Mouse (Mus musculus) gastrocnemius, postnatal 14 days (tissue): ENCODE measurements around the gene Kctd11. TPM values are rescaled to one million over a fixed set of nuclear protein-coding genes. Genes with fewer than 3 reads are reported as not detected.

ENCODE experiments used
- DNase-seq: peaks from one replicate; pipeline ENCODE4 v3.0.0; 2021; ENCODE audit warnings: mixed read lengths
- intact Hi-C: fragments of 180-260 bp; cut with DNase I; formaldehyde crosslinking; loops from one replicate; pipeline ENCODE4 v1.15.1; 2025; ENCODE audit warnings: low total_unique reads
- microRNA-seq, 2 experiments: library from miRNA; unstranded; fragments of <30 nt; microRNA quantifications; one replicate each; pipeline ENCODE4 v1.2.0; 2021
- total RNA-seq, 2 experiments: library from RNA; stranded (reverse); gene quantifications; 2 replicates each; pipeline ENCODE4 v1.2.3; 2021

The Kctd11 gene
- total RNA-seq, 2 experiments from 2014 or later: 2.0 TPM

DNA sequence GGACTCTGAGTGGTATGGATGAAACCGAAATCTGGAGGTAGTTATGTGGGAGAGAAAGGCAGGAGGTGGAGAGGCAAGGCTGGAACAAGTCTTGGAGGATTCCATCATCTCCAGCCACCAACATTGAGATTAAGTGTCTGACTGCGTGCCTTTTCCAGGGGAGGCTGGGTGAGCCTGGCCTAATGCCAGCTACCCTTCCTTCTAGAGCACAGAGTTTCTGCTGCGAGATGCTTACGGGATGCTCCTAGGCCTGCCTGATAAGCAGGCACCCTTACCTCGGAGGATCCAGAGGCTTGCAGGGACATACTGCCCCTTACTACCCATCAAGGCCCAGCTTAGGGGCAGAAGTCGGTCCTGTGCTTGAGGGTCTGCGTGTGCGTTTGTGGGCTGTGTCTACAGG is 47.7 kb downstream of the Kctd11 start:
- intact Hi-C loops: no loop called here
- DNase-seq: no peak

DNA sequence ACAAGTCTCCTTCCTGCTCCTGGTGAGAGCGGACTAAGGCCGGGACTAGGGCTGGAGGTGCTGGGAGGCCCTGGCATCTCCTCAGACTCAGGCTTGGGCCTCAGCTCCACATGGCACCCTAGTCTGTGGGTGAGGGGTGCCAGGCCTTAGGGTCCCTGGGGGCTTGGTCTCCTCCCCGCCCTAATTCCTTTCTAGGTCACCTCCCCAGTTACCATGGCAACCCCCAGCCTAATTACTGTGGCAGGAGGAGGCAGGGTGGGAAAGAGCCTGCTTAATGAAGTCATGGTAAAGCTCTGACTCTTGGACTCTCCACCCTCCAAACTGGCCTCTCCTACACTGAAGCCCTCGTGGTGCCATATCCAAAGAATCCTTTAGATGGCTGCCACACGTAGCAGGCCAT is 52.4 kb downstream of the Kctd11 start:
- no peak for DNase-seq
- intact Hi-C loops: no loop called here

Small RNA genes lying within 50 kb of the gene (microRNA-seq; reads per million reads assigned to microRNA genes)
- gene Mir6924: 0 reads per million in 2 experiments

Other genes with a start within 250 kb of the Kctd11 start
- 10 to 100 TPM; 55.3 to 66.5 TPM for gene Fxr2, start 248.4 kb downstream of the Kctd11 start, total RNA-seq
- not detected for gene Sox15, start 226.1 kb downstream of the Kctd11 start, total RNA-seq
- gene Mpdu1, start 218.8 kb downstream of the Kctd11 start, total RNA-seq: 10 to 100 TPM; 11.8 to 12.1 TPM
- gene Cd68, start 215.3 kb downstream of the Kctd11 start, total RNA-seq: 1 to 10 TPM; 4.0 to 4.6 TPM
- 100 to 1,000 TPM; 141 to 170 TPM for gene Eif4a1, start 209.0 kb downstream of the Kctd11 start, total RNA-seq
- 10 to 100 TPM; 22.4 to 23.2 TPM for gene Senp3, start 199.3 kb downstream of the Kctd11 start, total RNA-seq
- 1 to 10 TPM; 1.3 to 1.8 TPM for gene Tnfsf13, start 195.6 kb downstream of the Kctd11 start, total RNA-seq
- gene Tnfsf12, start 185.6 kb downstream of the Kctd11 start, total RNA-seq: 10 to 100 TPM; 14.0 to 14.8 TPM
- 1 to 10 TPM; 2.2 to 3.0 TPM for gene Tnfsfm13, start 185.3 kb downstream of the Kctd11 start, total RNA-seq
- gene Polr2a, start 122.8 kb downstream of the Kctd11 start, total RNA-seq: 10 to 100 TPM; 36.4 to 39.1 TPM
- not detected for gene Slc35g3, start 119.4 kb downstream of the Kctd11 start, total RNA-seq
- 10 to 100 TPM; 18.2 to 21.3 TPM for gene Zbtb4, start 115.5 kb downstream of the Kctd11 start, total RNA-seq
- gene Chrnb1, start 85.5 kb downstream of the Kctd11 start, total RNA-seq: 10 to 100 TPM; 75.5 to 80.7 TPM
- 1 to 10 TPM; 6.6 to 8.0 TPM for gene Fgf11, start 79.5 kb downstream of the Kctd11 start, total RNA-seq
- gene Tmem102, start 75.8 kb downstream of the Kctd11 start, total RNA-seq: under 1 TPM; 0.16 to 0.27 TPM
- not detected for gene Gm39566, start 66.1 kb downstream of the Kctd11 start, total RNA-seq
- not detected for gene Spem2, start 62.9 kb downstream of the Kctd11 start, total RNA-seq
- gene Spem1, start 59.2 kb downstream of the Kctd11 start, total RNA-seq: not detected
- gene Nlgn2, start 43.6 kb downstream of the Kctd11 start, total RNA-seq: 1 to 10 TPM; 6.8 to 7.4 TPM
- 100 to 1,000 TPM; 104 to 108 TPM for gene Tmem256, start 42.9 kb downstream of the Kctd11 start, total RNA-seq
- gene Plscr3, start 35.0 kb downstream of the Kctd11 start, total RNA-seq: 10 to 100 TPM; 16.5 to 22.4 TPM
- under 1 TPM in 1 of 2 experiments, not detected in 1; 0.10 TPM for gene Tnk1, start 22.7 kb downstream of the Kctd11 start, total RNA-seq
- not detected for gene Tmem95, start 3.4 kb downstream of the Kctd11 start, total RNA-seq
- under 1 TPM; 0.33 to 0.55 TPM for gene Acap1, start 14.1 kb upstream of the Kctd11 start, total RNA-seq
- under 1 TPM; 0.62 to 0.84 TPM for gene 2810408A11Rik, start 19.6 kb upstream of the Kctd11 start, total RNA-seq
- 10 to 100 TPM; 27.2 to 29.1 TPM for gene Neurl4, start 19.7 kb upstream of the Kctd11 start, total RNA-seq
- gene Gps2, start 32.5 kb upstream of the Kctd11 start, total RNA-seq: 10 to 100 TPM; 21.8 to 24.2 TPM
- gene Eif5a, start 40.6 kb upstream of the Kctd11 start, total RNA-seq: 100 to 1,000 TPM; 567 to 637 TPM
- gene Ybx2, start 54.4 kb upstream of the Kctd11 start, total RNA-seq: 1 to 10 TPM; 2.1 to 4.3 TPM
- gene Slc2a4, start 66.8 kb upstream of the Kctd11 start, total RNA-seq: 100 to 1,000 TPM; 158 to 236 TPM
- under 1 TPM in 1 of 2 experiments, not detected in 1; 0.72 TPM for gene Cldn7, start 83.4 kb upstream of the Kctd11 start, total RNA-seq
- 100 to 1,000 TPM; 185 to 209 TPM for gene Ctdnep1, start 99.8 kb upstream of the Kctd11 start, total RNA-seq
- gene Elp5, start 101.1 kb upstream of the Kctd11 start, total RNA-seq: 10 to 100 TPM; 43.0 to 52.9 TPM
- gene Gabarap, start 109.7 kb upstream of the Kctd11 start, total RNA-seq: 100 to 1,000 TPM; 170 to 180 TPM
- 10 to 100 TPM; 20.4 to 20.7 TPM for gene Phf23, start 114.4 kb upstream of the Kctd11 start, total RNA-seq
- 1 to 10 TPM; 5.1 to 7.8 TPM for gene Dvl2, start 119.2 kb upstream of the Kctd11 start, total RNA-seq
- gene Acadvl, start 134.0 kb upstream of the Kctd11 start, total RNA-seq: 100 to 1,000 TPM; 266 to 408 TPM
- gene Dlg4, start 135.5 kb upstream of the Kctd11 start, total RNA-seq: 1 to 10 TPM; 8.7 to 9.2 TPM
- gene Asgr1, start 172.7 kb upstream of the Kctd11 start, total RNA-seq: not detected
- gene Asgr2, start 211.2 kb upstream of the Kctd11 start, total RNA-seq: not detected
- 1 to 10 TPM; 1.9 to 3.1 TPM for gene Mgl2, start 248.9 kb upstream of the Kctd11 start, total RNA-seq